In the genomic region with DNA sequence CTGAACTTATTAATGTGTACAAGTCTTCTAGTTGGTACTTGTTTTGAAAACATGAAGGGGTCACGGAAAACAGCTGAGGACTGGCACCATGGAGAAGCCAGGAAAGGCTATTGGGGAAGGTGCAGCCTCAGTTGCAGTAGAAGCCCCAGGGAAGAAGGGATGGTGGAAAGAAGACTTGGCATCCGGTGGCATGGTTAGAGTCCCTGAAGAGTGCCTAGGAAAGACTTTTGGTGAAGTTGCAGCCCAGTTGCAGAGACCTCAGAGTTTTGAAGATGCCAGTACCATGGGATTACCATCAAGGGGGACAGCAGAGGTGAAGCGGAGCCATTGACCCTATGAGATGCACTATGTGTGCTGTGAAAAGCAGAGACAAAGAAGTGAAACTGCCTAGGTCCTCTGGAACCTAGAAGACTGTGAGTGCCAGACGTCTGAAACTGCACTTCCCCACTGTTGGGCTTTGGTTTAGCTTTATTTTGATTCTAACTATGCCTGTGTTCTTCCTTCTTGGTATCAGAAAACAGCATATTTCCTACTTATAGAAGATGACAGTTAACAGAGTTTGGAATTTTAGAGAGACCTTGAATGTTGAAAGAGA, we compare ENCODE assay signal across 10 mouse cellular contexts.
DNase-seq lines count a peak whose midpoint lies in the region; ATAC-seq and TF ChIP-seq lines count a peak whose summit lies in the region.
"Had no signal": no experiment of that assay in that cellular context is flagged by ENCODE, and none has a peak within 500 bp of the region (broad histone marks: within the 10 kb centered on the region; RNA-seq: fewer than 3 reads in every experiment).

No protein-coding gene starts in this region.

- no peak overlapping the region for H3K4me2 ChIP-seq in hindbrain, embryonic 12.5 days (replicated peaks)
- no peak overlapping the region for H3K4me2 ChIP-seq in midbrain, embryonic 16.5 days (ENCODE audit: low read length)
- no peak overlapping the region for H3K4me2 ChIP-seq in midbrain, embryonic 14.5 days (ENCODE audit: low read length)
- H3K4me2 ChIP-seq: liver, embryonic 11.5 days had no signal

- no peak overlapping the region for H3K9ac ChIP-seq in hindbrain, embryonic 12.5 days
- H3K9ac ChIP-seq in midbrain, embryonic 16.5 days (ENCODE audit: low read depth, low read length) = no peak overlapping the region
- no peak overlapping the region for H3K9ac ChIP-seq in midbrain, embryonic 14.5 days (replicated peaks; ENCODE audit: low read length)

- no peaks in the 10 kb centered on the region for H3K27me3 ChIP-seq in hindbrain, embryonic 10.5 days (ENCODE audit: insufficient read depth, poor library complexity, severe bottlenecking)
- H3K27me3 ChIP-seq in hindbrain, embryonic 12.5 days = no peaks in the 10 kb centered on the region
- H3K27me3 ChIP-seq in midbrain, embryonic 16.5 days (ENCODE audit: control insufficient read depth, insufficient read depth, low read depth, low read length) = no peaks in the 10 kb centered on the region
- no peaks in the 10 kb centered on the region for H3K27me3 ChIP-seq in midbrain, embryonic 14.5 days (ENCODE audit: control insufficient read depth, insufficient read depth, low read length)
- H3K27me3 ChIP-seq in small intestine, adult 2 months (ENCODE audit: control insufficient read depth, insufficient read depth, low read length) = no peaks in the 10 kb centered on the region

- DNase-seq in hindbrain, embryonic 10.5 days (ENCODE audit: low spot score) = no peak
- no peak for DNase-seq in midbrain, embryonic 14.5 days
- no peak for DNase-seq in left cerebral cortex, postnatal 10 days (ENCODE audit: extremely low spot score in 1 of 2, low spot score in 2 of 2)
- DNase-seq: kidney, postnatal 36 days had no signal

- H3K4me3 ChIP-seq in hindbrain, embryonic 10.5 days = no peak overlapping the region
- no peak overlapping the region for H3K4me3 ChIP-seq in hindbrain, embryonic 12.5 days
- no peak overlapping the region for H3K4me3 ChIP-seq in midbrain, embryonic 16.5 days (ENCODE audit: low read depth, low read length)
- H3K4me3 ChIP-seq in midbrain, embryonic 14.5 days (replicated peaks; ENCODE audit: low read depth, low read length) = no peak overlapping the region
- no peak overlapping the region for H3K4me3 ChIP-seq in cortical plate, adult 2 months (ENCODE audit: insufficient read depth, low read length)
- H3K4me3 ChIP-seq in small intestine, adult 2 months (ENCODE audit: low read depth, low read length) = no peak overlapping the region
- H3K4me3 ChIP-seq: forebrain, embryonic 10.5 days had no signal

- H3K27ac ChIP-seq in hindbrain, embryonic 10.5 days = 0 out of 2 replicates have a peak overlapping the region, but pooled peaks have one; percentile 45
- H3K27ac ChIP-seq in hindbrain, embryonic 12.5 days = no peak overlapping the region
- peak overlapping the region; percentile 31; the same call in 1 of the 2 replicates for H3K27ac ChIP-seq in midbrain, embryonic 16.5 days (ENCODE audit: low read length)
- H3K27ac ChIP-seq in midbrain, embryonic 14.5 days (replicated peaks; ENCODE audit: low read depth, low read length) = no peak overlapping the region
- peak overlapping the region; percentile 69 for H3K27ac ChIP-seq in cortical plate, adult 2 months (ENCODE audit: insufficient read depth, low read length)
- peak overlapping the region; percentile 78 for H3K27ac ChIP-seq in small intestine, adult 2 months (ENCODE audit: insufficient read depth, low read depth, low read length)
- H3K27ac ChIP-seq: forebrain, embryonic 10.5 days had no signal

- TF ChIP-seq POLR2A in cortical plate, adult 2 months (IDR thresholded peaks at IDR 0.05; ENCODE audit: extremely low read depth, insufficient read depth, low read length) = no peak
- no peak for TF ChIP-seq POLR2A in small intestine, adult 2 months (IDR thresholded peaks at IDR 0.05; ENCODE audit: low read depth, low read length)

- H3K36me3 ChIP-seq in hindbrain, embryonic 10.5 days = no peaks in the 10 kb centered on the region
- no peaks in the 10 kb centered on the region for H3K36me3 ChIP-seq in hindbrain, embryonic 12.5 days
- no peaks in the 10 kb centered on the region for H3K36me3 ChIP-seq in midbrain, embryonic 16.5 days (ENCODE audit: control insufficient read depth, insufficient read depth, low read length)
- no peaks in the 10 kb centered on the region for H3K36me3 ChIP-seq in midbrain, embryonic 14.5 days (ENCODE audit: control insufficient read depth, insufficient read depth, low read length)
- H3K36me3 ChIP-seq in small intestine, adult 2 months (ENCODE audit: control insufficient read depth, insufficient read depth, low read length) = no peaks in the 10 kb centered on the region
- H3K36me3 ChIP-seq: forebrain, embryonic 10.5 days had no signal

- ATAC-seq in hindbrain, embryonic 12.5 days (ENCODE audit: low FRiP score) = no peak
- no peak for ATAC-seq in midbrain, embryonic 16.5 days
- ATAC-seq in midbrain, embryonic 14.5 days (ENCODE audit: low FRiP score, low TSS enrichment) = no peak

- intact Hi-C loops in left cerebral cortex, postnatal 10 days (cut with DNase I) = no loop called here

- peaks cover 17% of the 10 kb centered on the region for H3K4me1 ChIP-seq in hindbrain, embryonic 10.5 days (replicated peaks)
- H3K4me1 ChIP-seq in hindbrain, embryonic 12.5 days = peaks cover 6% of the 10 kb centered on the region
- peaks cover 16% of the 10 kb centered on the region for H3K4me1 ChIP-seq in midbrain, embryonic 16.5 days (ENCODE audit: control insufficient read depth, insufficient read depth, low read length)
- 0 out of 2 replicates have a peak, but pooled peaks cover 4% of the 10 kb centered on the region for H3K4me1 ChIP-seq in midbrain, embryonic 14.5 days (ENCODE audit: control insufficient read depth, insufficient read depth, low read length)
- H3K4me1 ChIP-seq in cortical plate, adult 2 months (ENCODE audit: control insufficient read depth, insufficient read depth, low read length) = no peaks in the 10 kb centered on the region
- H3K4me1 ChIP-seq in small intestine, adult 2 months (ENCODE audit: control insufficient read depth, insufficient read depth, insufficient read length, low read length) = peaks cover 3% of the 10 kb centered on the region; the same call in 1 of the 2 replicates

- WGBS in hindbrain, embryonic 10.5 days = 79% methylated on average over 4 of the region's 4 CpGs
- 77% methylated on average over 4 of the region's 4 CpGs for WGBS in hindbrain, embryonic 12.5 days
- WGBS in midbrain, embryonic 16.5 days = 82% methylated on average over 4 of the region's 4 CpGs
- WGBS in midbrain, embryonic 14.5 days = 84% methylated on average over 4 of the region's 4 CpGs
- 83% methylated on average over 4 of the region's 4 CpGs for WGBS in small intestine, adult 2 months

- no peak for TF ChIP-seq CTCF in cortical plate, adult 2 months (IDR thresholded peaks at IDR 0.05; ENCODE audit: extremely low read depth, insufficient read depth, low read length)
- no peak for TF ChIP-seq CTCF in small intestine, adult 2 months (IDR thresholded peaks at IDR 0.05; ENCODE audit: extremely low read depth, insufficient read length, insufficient replicate concordance, low read depth, low read length)

- no peaks in the 10 kb centered on the region for H3K9me3 ChIP-seq in hindbrain, embryonic 10.5 days
- H3K9me3 ChIP-seq in hindbrain, embryonic 12.5 days (replicated peaks) = no peaks in the 10 kb centered on the region
- H3K9me3 ChIP-seq in midbrain, embryonic 16.5 days (replicated peaks; ENCODE audit: control insufficient read depth, low read length, poor library complexity, severe bottlenecking) = no peaks in the 10 kb centered on the region
- H3K9me3 ChIP-seq in midbrain, embryonic 14.5 days (ENCODE audit: control insufficient read depth, low read length) = no peaks in the 10 kb centered on the region
- H3K9me3 ChIP-seq: forebrain, embryonic 10.5 days had no signal

Comparison
In these comparisons a context has a peak if more than half of its experiments do, and no peak if none do; other contexts are left out.
1. H3K27ac ChIP-seq: peak in hindbrain, embryonic 10.5 days (single experiment), midbrain, embryonic 16.5 days (single experiment), cortical plate, adult 2 months (single experiment) and small intestine, adult 2 months (single experiment); none in hindbrain, embryonic 12.5 days (single experiment) and midbrain, embryonic 14.5 days (single experiment).